Mouse (Mus musculus) CH12.LX (cell line): ENCODE measurements at regions not wholly inside any gene's neighbourhood (a gene's known extent, or its start where the extent isn't known, plus 50 kb on each side); places are given as distances from the start of the nearest gene placed in this dataset.

Experiments
- BHLHE40 ChIP-seq: IDR thresholded peaks from 2 replicates; pipeline ENCODE4 v1.6.1; 2011; ENCODE audit warnings: mild to moderate bottlenecking, low read depth, low read length, improper control_type of control experiment
- CHD1 ChIP-seq: IDR thresholded peaks from 2 replicates; pipeline ENCODE4 v1.6.1; 2012; ENCODE audit warnings: low read depth, low read length, improper control_type of control experiment, inconsistent platforms
- CTCF ChIP-seq, 2 experiments: IDR thresholded peaks in 1 of 2; conservative IDR thresholded peaks in 1 of 2; 2 replicates each; pipeline ENCODE4 v1.5.1; 2011 to 2012; ENCODE audit warnings: low read depth in 2 of 2, low read length in 2 of 2, improper control_type of control experiment in 1 of 2, inconsistent platforms in 1 of 2, mild to moderate bottlenecking in 1 of 2, moderate library complexity in 1 of 2
- GABPA ChIP-seq: IDR thresholded peaks from 2 replicates; pipeline ENCODE4 v1.6.1; 2012; ENCODE audit warnings: low read depth, low read length, improper control_type of control experiment, inconsistent platforms; ENCODE audit not compliant: insufficient replicate concordance
- HCFC1 ChIP-seq: IDR thresholded peaks from 2 replicates; pipeline ENCODE4 v1.6.1; 2012; ENCODE audit warnings: low read depth, mild to moderate bottlenecking, inconsistent platforms, low read length, improper control_type of control experiment
- JUN ChIP-seq: IDR thresholded peaks from 2 replicates; pipeline ENCODE4 v1.6.1; 2011; ENCODE audit warnings: low read depth, mild to moderate bottlenecking, low read length, improper control_type of control experiment, moderate library complexity; ENCODE audit not compliant: insufficient read depth
- NRF1 ChIP-seq: IDR thresholded peaks from 2 replicates; pipeline ENCODE4 v1.6.1; 2014; ENCODE audit warnings: low read depth, mild to moderate bottlenecking, inconsistent platforms, low read length, improper control_type of control experiment, moderate library complexity
- POLR2A ChIP-seq: IDR thresholded peaks from 2 replicates; pipeline ENCODE4 v1.6.1; 2011; ENCODE audit warnings: low read depth, mild to moderate bottlenecking, improper control_type of control experiment, low read length
- TCF12 ChIP-seq: IDR thresholded peaks from 2 replicates; pipeline ENCODE4 v1.6.1; 2014; ENCODE audit warnings: low read depth, mild to moderate bottlenecking, inconsistent platforms, low read length, improper control_type of control experiment

DNA sequence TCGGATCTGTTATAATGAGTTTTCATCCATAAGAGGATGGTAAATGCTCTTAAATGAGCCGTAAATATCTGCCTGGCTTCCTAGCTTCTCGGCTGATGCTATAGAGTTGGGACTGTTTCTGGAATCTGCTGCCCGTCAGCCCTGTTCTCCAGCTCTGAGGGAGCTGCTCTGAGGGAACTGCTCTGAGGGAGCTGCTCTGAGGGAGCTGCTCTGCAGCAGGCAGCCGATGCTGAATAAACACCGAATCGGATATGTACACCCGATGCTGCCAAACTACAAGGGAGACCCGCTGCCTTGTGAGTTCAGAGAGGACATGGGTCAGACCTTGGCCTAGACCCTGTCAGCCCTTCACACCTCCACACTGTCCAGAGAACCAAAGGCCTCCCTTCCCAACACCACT lies 63.8 kb upstream of the Cnot2 start:
- TF ChIP-seq GABPA (no peak), JUN (no peak), CHD1 (no peak), BHLHE40 (no peak), CTCF (conservative IDR thresholded peaks at IDR 0.05 in 1 of 2, IDR thresholded peaks at IDR 0.05 in 1 of 2; ENCODE audit: low read depth in 2 of 2, low read length in 2 of 2) (no peak), POLR2A (no peak), NRF1 (no peak), TCF12 (no peak), HCFC1 (no peak)
